Mouse (Mus musculus): ENCODE data around the gene Slc6a3. TPM values are rescaled to one million over a fixed set of nuclear protein-coding genes. Genes with fewer than 3 reads are reported as not detected.

Gene Slc6a3
- 0.21 and 0.71 TPM in 2 replicates for polyA plus RNA-seq (2012; rRNA removed; ENCODE audit: low replicate concordance)

DNA sequence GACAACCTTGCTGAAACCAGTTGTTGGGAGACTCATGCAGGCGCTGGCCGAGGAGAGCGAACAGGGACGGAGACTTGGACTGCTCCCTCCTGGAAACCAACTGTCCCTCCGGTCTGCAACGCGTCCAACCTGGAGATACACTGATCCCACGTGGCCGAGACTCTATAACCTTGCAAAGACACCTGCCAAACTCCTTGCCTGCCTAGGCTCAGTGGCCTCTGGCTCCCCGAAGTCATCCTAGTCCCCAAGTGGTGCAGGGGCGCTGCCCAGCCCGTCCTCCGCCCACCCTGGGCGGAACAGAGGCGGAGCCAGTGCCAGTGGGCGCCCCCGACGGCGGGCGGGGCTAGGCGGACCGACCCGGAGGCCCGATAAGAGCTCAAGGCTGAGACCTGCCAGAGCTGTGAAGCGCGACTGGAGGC lies at the start of gene Slc6a3:
TSS of gene Slc6a3 (plus strand) at position 345 of the 419 bp plus-strand sequence.

DNA sequence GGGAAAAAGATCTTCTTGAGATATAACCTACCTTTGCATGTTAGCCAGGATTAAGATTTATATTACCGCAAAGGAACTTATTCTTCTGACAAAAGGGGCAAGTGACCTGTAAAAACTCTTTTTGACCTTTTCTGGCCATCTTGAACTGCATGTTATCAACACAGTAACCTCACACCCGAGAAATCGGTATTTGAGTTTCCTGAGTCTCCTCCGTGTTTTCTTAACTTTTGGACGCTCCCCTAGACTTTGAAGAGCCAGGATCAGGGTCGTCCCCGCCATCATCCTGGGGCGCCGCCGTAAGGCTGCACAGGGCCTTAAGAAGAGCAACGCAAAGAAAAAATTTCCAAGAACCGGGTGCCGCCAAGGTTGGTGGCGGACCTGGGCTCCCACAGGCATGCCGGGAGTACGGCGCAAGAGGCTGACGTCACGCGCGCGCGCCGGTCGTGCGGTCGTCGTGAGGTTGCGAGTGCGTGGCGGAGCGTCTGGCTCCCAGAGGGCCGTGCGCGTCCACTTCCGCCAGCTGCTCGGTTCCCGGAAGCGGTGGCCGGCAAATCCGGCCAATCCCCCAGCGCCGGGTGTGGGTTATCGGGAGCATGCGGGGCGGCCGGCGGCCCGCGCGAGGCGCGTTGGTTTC lies 67.1 kb downstream of the Slc6a3 start, which contains the start of gene Clptm1l:
TSS of gene Clptm1l (plus strand) at position 485 of the 634 bp plus-strand sequence.

DNA sequence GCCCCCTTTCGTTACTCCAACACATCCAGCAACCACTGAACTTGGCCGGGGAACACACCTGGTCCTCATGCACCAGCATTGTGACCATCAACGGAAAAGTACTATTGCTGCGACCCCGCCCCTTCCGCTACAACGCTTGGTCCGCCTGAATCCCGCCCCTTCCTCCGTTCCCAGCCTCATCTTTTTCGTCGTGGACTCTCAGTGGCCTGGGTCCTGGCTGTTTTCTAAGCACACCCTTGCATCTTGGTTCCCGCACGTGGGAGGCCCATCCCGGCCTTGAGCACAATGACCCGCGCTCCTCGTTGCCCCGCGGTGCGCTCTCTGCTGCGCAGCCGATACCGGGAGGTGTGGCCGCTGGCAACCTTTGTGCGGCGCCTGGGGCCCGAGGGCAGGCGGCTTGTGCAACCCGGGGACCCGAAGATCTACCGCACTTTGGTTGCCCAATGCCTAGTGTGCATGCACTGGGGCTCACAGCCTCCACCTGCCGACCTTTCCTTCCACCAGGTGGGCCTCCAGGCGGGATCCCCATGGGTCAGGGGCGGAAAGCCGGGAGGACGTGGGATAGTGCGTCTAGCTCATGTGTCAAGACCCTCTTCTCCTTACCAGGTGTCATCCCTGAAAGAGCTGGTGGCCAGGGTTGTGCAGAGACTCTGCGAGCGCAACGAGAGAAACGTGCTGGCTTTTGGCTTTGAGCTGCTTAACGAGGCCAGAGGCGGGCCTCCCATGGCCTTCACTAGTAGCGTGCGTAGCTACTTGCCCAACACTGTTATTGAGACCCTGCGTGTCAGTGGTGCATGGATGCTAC lies 90.4 kb downstream of the Slc6a3 start, which contains the start of gene Tert:
TSS of gene Tert (plus strand) at position 167 of the 805 bp plus-strand sequence.

Other genes starting within 250 kb of the Slc6a3 start
- 124 and 213 TPM in 2 replicates for gene Mrpl36, start 208.2 kb upstream of the Slc6a3 start, polyA plus RNA-seq (2012; rRNA removed; ENCODE audit: low replicate concordance)
- 26.6 and 33.4 TPM in 2 replicates for gene Ndufs6, start 208.2 kb upstream of the Slc6a3 start, polyA plus RNA-seq (2012; rRNA removed; ENCODE audit: low replicate concordance)
- 6.4 and 10.4 TPM in 2 replicates for gene Lpcat1, start 69.5 kb upstream of the Slc6a3 start, polyA plus RNA-seq (2012; rRNA removed; ENCODE audit: low replicate concordance)
- gene Clptm1l, start 67.3 kb downstream of the Slc6a3 start, polyA plus RNA-seq (2012; rRNA removed; ENCODE audit: low replicate concordance), result 110 and 123 TPM in 2 replicates
- 3.7 and 4.6 TPM in 2 replicates for gene Tert, start 90.2 kb downstream of the Slc6a3 start, polyA plus RNA-seq (2012; rRNA removed; ENCODE audit: low replicate concordance)
- gene Slc6a18, start 141.3 kb downstream of the Slc6a3 start, polyA plus RNA-seq (2012; rRNA removed; ENCODE audit: low replicate concordance), result 0.05 and 0.09 TPM in 2 replicates
- 177 and 493 TPM in 2 replicates for gene Slc6a19, start 168.1 kb downstream of the Slc6a3 start, polyA plus RNA-seq (2012; rRNA removed; ENCODE audit: low replicate concordance)
- gene Slc12a7, start 196.3 kb downstream of the Slc6a3 start, polyA plus RNA-seq (2012; rRNA removed; ENCODE audit: low replicate concordance), result 93.0 and 114 TPM in 2 replicates

All from duodenum, adult 2 months (tissue).